In the genomic region with DNA sequence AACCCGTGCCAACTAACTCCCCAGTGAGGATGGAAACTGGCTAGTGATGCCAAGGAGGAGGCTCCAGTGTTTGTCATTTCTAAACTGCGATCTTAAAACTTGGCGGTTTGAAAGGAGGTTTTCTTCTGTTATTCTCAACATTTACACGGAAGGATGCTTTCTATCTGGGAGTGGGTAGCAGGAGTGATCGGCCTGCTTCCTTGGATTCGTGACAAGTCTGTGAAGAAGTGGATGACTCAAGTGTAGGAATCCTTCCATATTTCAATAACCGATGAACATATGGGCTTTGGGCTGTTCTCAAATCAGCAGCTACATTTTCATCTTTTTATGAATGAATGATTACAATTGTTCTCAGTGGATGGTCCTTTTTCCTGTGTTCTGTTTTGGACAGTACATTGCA, we compare ENCODE assay signal across 32 mouse cellular contexts. TPM values are rescaled to one million over a fixed set of nuclear protein-coding genes. Genes with fewer than 3 reads are reported as not detected.
A peak's percentile ranks its signal among the peaks of the same experiment; 100 is the strongest.
DNase-seq lines count a peak whose midpoint lies in the region; ATAC-seq and TF ChIP-seq lines count a peak whose summit lies in the region.
"Had no signal": no experiment of that assay in that cellular context is flagged by ENCODE, and none has a peak within 500 bp of the region (broad histone marks: within the 10 kb centered on the region; RNA-seq: fewer than 3 reads in every experiment).

No protein-coding gene starts in this region.

- H3K4me2 ChIP-seq in forebrain, postnatal 0 days (ENCODE audit: low read depth), result no peak overlapping the region
- H3K4me2 ChIP-seq in forebrain, embryonic 14.5 days (ENCODE audit: low read length), result no peak overlapping the region
- H3K4me2 ChIP-seq: embryonic facial prominence, embryonic 13.5 days; forebrain, embryonic 12.5 days; heart, embryonic 13.5 days; hindbrain, embryonic 14.5 days had no signal

- H3K27ac ChIP-seq in forebrain, postnatal 0 days (ENCODE audit: low read depth, low read length), result no peak overlapping the region
- H3K27ac ChIP-seq in forebrain, embryonic 14.5 days (ENCODE audit: low read depth, low read length), result no peak overlapping the region
- H3K27ac ChIP-seq: embryonic facial prominence, embryonic 10.5 days; embryonic facial prominence, embryonic 13.5 days; forebrain, embryonic 12.5 days; heart, adult 2 months; heart, embryonic 10.5 days; heart, embryonic 13.5 days; hindbrain, embryonic 14.5 days; hindbrain, postnatal 0 days had no signal

- H3K9me3 ChIP-seq in forebrain, postnatal 0 days (ENCODE audit: low read length), result no peaks in the 10 kb centered on the region
- no peaks in the 10 kb centered on the region for H3K9me3 ChIP-seq in forebrain, embryonic 14.5 days (replicated peaks; ENCODE audit: control insufficient read depth, low read length)
- H3K9me3 ChIP-seq: embryonic facial prominence, embryonic 10.5 days; embryonic facial prominence, embryonic 13.5 days; forebrain, embryonic 12.5 days; heart, embryonic 10.5 days; heart, embryonic 13.5 days had no signal

- H3K27me3 ChIP-seq in forebrain, postnatal 0 days (ENCODE audit: insufficient read depth, low read length), result no peaks in the 10 kb centered on the region
- no peaks in the 10 kb centered on the region for H3K27me3 ChIP-seq in forebrain, embryonic 14.5 days (replicated peaks; ENCODE audit: control insufficient read depth, insufficient read depth, low read length)
- H3K27me3 ChIP-seq: embryonic facial prominence, embryonic 13.5 days; forebrain, embryonic 12.5 days; heart, embryonic 13.5 days had no signal

- 71% methylated on average over 7 of the region's 7 CpGs for WGBS in forebrain, postnatal 0 days
- 87% methylated on average over 7 of the region's 7 CpGs for WGBS in forebrain, embryonic 14.5 days

- H3K9ac ChIP-seq in forebrain, postnatal 0 days, result no peak overlapping the region
- H3K9ac ChIP-seq in forebrain, embryonic 14.5 days (ENCODE audit: low read length), result no peak overlapping the region
- H3K9ac ChIP-seq: embryonic facial prominence, embryonic 13.5 days; forebrain, embryonic 12.5 days; heart, embryonic 13.5 days; hindbrain, embryonic 14.5 days had no signal

- DNase-seq in forebrain, postnatal 0 days, result peak; percentile 32
- DNase-seq in forebrain, embryonic 14.5 days (ENCODE audit: low spot score), result no peak
- DNase-seq in layer of hippocampus, adult 9-11 months, result peak; percentile 37
- DNase-seq in layer of hippocampus, postnatal 25 days (ENCODE audit: extremely low spot score in 1 of 2, low spot score in 1 of 2), result no peak
- peak; percentile 30 for DNase-seq in right cerebral cortex, adult 18-20 months
- no peak for DNase-seq in right cerebral cortex, postnatal 14 days
- DNase-seq in brain, adult 2 months (ENCODE audit: low read depth, low spot score), result peak; percentile 70
- no peak for DNase-seq in lung, postnatal 4 days
- DNase-seq: adrenal gland, adult 8-10 months; cerebellum, adult 11-12 months; cerebellum, adult 8-10 months; cerebellum, postnatal 10 days; cerebellum, postnatal 36 days; embryo, embryonic 11 days; gastrocnemius, postnatal 10 days; gastrocnemius, postnatal 36 days; heart, adult 2 months; heart, postnatal 14 days; heart, postnatal 4 days had no signal

- peaks cover 29% of the 10 kb centered on the region for H3K36me3 ChIP-seq in forebrain, postnatal 0 days (ENCODE audit: insufficient read depth)
- H3K36me3 ChIP-seq in forebrain, embryonic 14.5 days (ENCODE audit: control insufficient read depth, insufficient read depth, low read length), result peaks cover 65% of the 10 kb centered on the region

- no peak overlapping the region for H3K4me3 ChIP-seq in forebrain, postnatal 0 days (ENCODE audit: low read depth, low read length)
- no peak overlapping the region for H3K4me3 ChIP-seq in forebrain, embryonic 14.5 days (ENCODE audit: low read depth, low read length)
- H3K4me3 ChIP-seq: embryonic facial prominence, embryonic 10.5 days; embryonic facial prominence, embryonic 13.5 days; erythroblast, embryonic 14.5 days; forebrain, embryonic 12.5 days; heart, adult 2 months; heart, embryonic 10.5 days; heart, embryonic 13.5 days had no signal

- no peak for ATAC-seq in forebrain, postnatal 0 days
- no peak for ATAC-seq in forebrain, embryonic 14.5 days
- ATAC-seq: activated CD4-positive, CD25-positive, alpha-beta regulatory T cell, adult 4 months; CD4-positive, CD25-positive, alpha-beta regulatory T cell, adult 4 months; forebrain, embryonic 16.5 days; hindbrain, postnatal 0 days; inflammation-experienced regulatory T-cells, adult 6 months had no signal

- H3K4me1 ChIP-seq in forebrain, postnatal 0 days (ENCODE audit: insufficient read depth), result no peaks in the 10 kb centered on the region
- H3K4me1 ChIP-seq in forebrain, embryonic 14.5 days (ENCODE audit: control insufficient read depth, insufficient read depth, low read length), result no peaks in the 10 kb centered on the region
- H3K4me1 ChIP-seq: embryonic facial prominence, embryonic 10.5 days; embryonic facial prominence, embryonic 13.5 days; forebrain, embryonic 12.5 days had no signal

- TF ChIP-seq CTCF in forebrain, postnatal 0 days (IDR thresholded peaks at IDR 0.05; ENCODE audit: low read depth), result no peak

RNA-seq across cellular contexts. Expression of gene Sh2b2, which starts 38.8 kb away (rescaled TPM):
- 38.4 and 43.8 TPM in 2 replicates for total RNA-seq in forebrain, postnatal 0 days (2014; rRNA removed)
- 21.0 and 22.7 TPM in 2 replicates for polyA plus RNA-seq in forebrain, postnatal 0 days (2015; fragmentation: Nextera tagmentation; extraction: Ambion mirVana)
- 16.5 and 22.6 TPM in 2 replicates for polyA plus RNA-seq in forebrain, embryonic 14.5 days (2014; fragmentation: Nextera tagmentation; extraction: Ambion mirVana)
- total RNA-seq in layer of hippocampus, postnatal 25 days (2021), result 1 to 10 TPM; 5.7 to 6.4 TPM
- total RNA-seq: MEL had no signal

Comparison
In these comparisons a context has a peak if more than half of its experiments do, and no peak if none do; other contexts are left out.
1. DNase-seq: peak in forebrain, postnatal 0 days (single experiment), layer of hippocampus, adult 9-11 months (single experiment), right cerebral cortex, adult 18-20 months (single experiment) and brain, adult 2 months (single experiment); none in forebrain, embryonic 14.5 days (single experiment), layer of hippocampus, postnatal 25 days (0 of 2), right cerebral cortex, postnatal 14 days (single experiment) and lung, postnatal 4 days (0 of 2).